In the genomic region with DNA sequence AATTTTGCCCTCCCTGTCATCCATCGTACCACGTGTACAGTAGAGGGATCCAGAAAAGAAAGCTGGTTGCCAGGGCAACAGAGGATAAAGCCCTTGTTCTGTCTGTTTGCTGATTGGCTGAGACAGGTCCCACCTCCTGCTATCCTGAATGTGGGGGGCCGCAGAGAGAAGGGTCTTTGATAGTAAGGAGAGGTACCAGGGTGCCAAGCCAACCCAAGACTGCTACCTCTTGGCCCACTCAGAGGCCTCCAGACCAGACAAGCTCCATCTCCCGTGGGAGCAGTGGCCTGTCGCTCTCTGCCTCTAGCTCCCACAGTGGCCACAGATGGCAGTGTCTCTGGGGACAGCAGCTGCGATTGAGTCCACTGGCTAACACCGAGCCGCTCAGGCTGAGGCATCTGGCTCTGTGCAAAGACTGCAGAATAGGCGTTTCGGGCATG, we compare ENCODE assay signal across 9 mouse cellular contexts. TPM values are rescaled to one million over a fixed set of nuclear protein-coding genes. Genes with fewer than 3 reads are reported as not detected.
DNase-seq lines count a peak whose midpoint lies in the region; ATAC-seq and TF ChIP-seq lines count a peak whose summit lies in the region.
"Had no signal": no experiment of that assay in that cellular context is flagged by ENCODE, and none has a peak within 500 bp of the region (broad histone marks: within the 10 kb centered on the region; RNA-seq: fewer than 3 reads in every experiment).

No protein-coding gene starts in this region.

- TF ChIP-seq CTCF in kidney, adult 2 months (conservative IDR thresholded peaks at IDR 0.05; ENCODE audit: insufficient read depth, insufficient read length, low read depth, low read length) = no peak

- no peaks in the 10 kb centered on the region; the same call in none of the 2 replicates for H3K4me1 ChIP-seq in hindbrain, embryonic 11.5 days (replicated peaks; ENCODE audit: control insufficient read depth, insufficient read depth, low read length)
- peaks cover 6% of the 10 kb centered on the region; the same call in 1 of the 2 replicates for H3K4me1 ChIP-seq in limb, embryonic 13.5 days
- H3K4me1 ChIP-seq in kidney, adult 2 months (ENCODE audit: control insufficient read depth, insufficient read depth, low read length) = no peaks in the 10 kb centered on the region

- no peaks in the 10 kb centered on the region for H3K27me3 ChIP-seq in hindbrain, embryonic 11.5 days (ENCODE audit: control insufficient read depth, insufficient read depth, low read length)
- no peaks in the 10 kb centered on the region for H3K27me3 ChIP-seq in limb, embryonic 13.5 days
- H3K27me3 ChIP-seq in kidney, adult 2 months (replicated peaks; ENCODE audit: control insufficient read depth, insufficient read depth, low read length) = no peaks in the 10 kb centered on the region

- peak; percentile 84 for ATAC-seq in hindbrain, embryonic 11.5 days (ENCODE audit: low FRiP score)
- peak; percentile 19; the same call in 1 of the 2 replicates for ATAC-seq in limb, embryonic 13.5 days (ENCODE audit: low FRiP score, low read depth)

- H3K36me3 ChIP-seq in hindbrain, embryonic 11.5 days (ENCODE audit: control insufficient read depth, insufficient read depth, low read length) = no peaks in the 10 kb centered on the region
- no peaks in the 10 kb centered on the region for H3K36me3 ChIP-seq in limb, embryonic 13.5 days
- H3K36me3 ChIP-seq in kidney, adult 2 months (ENCODE audit: control insufficient read depth, insufficient read depth, low read length) = no peaks in the 10 kb centered on the region

- H3K4me2 ChIP-seq in hindbrain, embryonic 11.5 days (replicated peaks; ENCODE audit: low read depth, low read length) = peak overlapping the region; percentile 33
- no peak overlapping the region for H3K4me2 ChIP-seq in limb, embryonic 13.5 days (replicated peaks)

- peak overlapping the region; percentile 21 for H3K4me3 ChIP-seq in hindbrain, embryonic 11.5 days (ENCODE audit: low read depth, low read length)
- H3K4me3 ChIP-seq in limb, embryonic 13.5 days = no peak overlapping the region
- H3K4me3 ChIP-seq in kidney, adult 2 months (ENCODE audit: insufficient read depth, low read depth, low read length) = no peak overlapping the region

- peak overlapping the region; percentile 17; the same call in 1 of the 2 replicates for H3K27ac ChIP-seq in hindbrain, embryonic 11.5 days (ENCODE audit: low read depth, low read length)
- no peak overlapping the region for H3K27ac ChIP-seq in limb, embryonic 13.5 days
- H3K27ac ChIP-seq in kidney, adult 2 months (ENCODE audit: insufficient read depth, low read depth, low read length) = no peak overlapping the region

- WGBS in hindbrain, embryonic 11.5 days = 8% methylated on average over 10 of the region's 10 CpGs
- 18% methylated on average over 10 of the region's 10 CpGs for WGBS in limb, embryonic 13.5 days
- 32% methylated on average over 10 of the region's 10 CpGs for WGBS in kidney, adult 2 months

- peak; percentile 69 for DNase-seq in R1 (ENCODE audit: low read depth, low spot score)
- peak; percentile 71 to 76 for DNase-seq in cerebellum, postnatal 25 days
- peak; percentile 76 for DNase-seq in hindbrain, embryonic 11.5 days (ENCODE audit: low spot score)
- peak; percentile 83 for DNase-seq in right cerebral cortex, postnatal 25 days
- DNase-seq in kidney, adult 2 months = no peak
- no peak for DNase-seq in adrenal gland, adult 18-20 months (ENCODE audit: low spot score in 2 of 2)
- no peak for DNase-seq in spleen, postnatal 10 days (ENCODE audit: low spot score in 2 of 2)

- peak overlapping the region; percentile 49; the same call in 1 of the 2 replicates for H3K9ac ChIP-seq in hindbrain, embryonic 11.5 days (ENCODE audit: low read depth, low read length)
- no peak overlapping the region for H3K9ac ChIP-seq in limb, embryonic 13.5 days

- no peaks in the 10 kb centered on the region for H3K9me3 ChIP-seq in hindbrain, embryonic 11.5 days (ENCODE audit: control insufficient read depth, low read length)
- no peaks in the 10 kb centered on the region for H3K9me3 ChIP-seq in limb, embryonic 13.5 days

- TF ChIP-seq POLR2A in kidney, adult 2 months (IDR thresholded peaks at IDR 0.05; ENCODE audit: low read depth, low read length) = no peak

RNA-seq across cellular contexts. Expression of a gene that starts 3.8 kb away (rescaled TPM):
- polyA plus RNA-seq in hindbrain, embryonic 11.5 days (2014; fragmentation: Nextera tagmentation; extraction: Ambion mirVana) = 0.86 and 1.6 TPM in 2 replicates
- not detected in 2 replicates for polyA plus RNA-seq in limb, embryonic 13.5 days (2015; fragmentation: Nextera tagmentation; extraction: Ambion mirVana)
- 0.20 TPM in 1 of 2 replicates, not detected in the other for polyA plus RNA-seq in kidney, adult 2 months (2012; rRNA removed)
- under 1 TPM; 0.33 to 0.90 TPM for total RNA-seq in adrenal gland, adult 18-20 months (2021)
- polyA plus RNA-seq: limb, embryonic 11.5 days had no signal

RNA-seq across cellular contexts. Expression of a gene that starts 11.4 kb away (rescaled TPM):
- 76.2 and 78.1 TPM in 2 replicates for polyA plus RNA-seq in hindbrain, embryonic 11.5 days (2014; fragmentation: Nextera tagmentation; extraction: Ambion mirVana)
- polyA plus RNA-seq in limb, embryonic 13.5 days (2015; fragmentation: Nextera tagmentation; extraction: Ambion mirVana) = 62.5 and 62.6 TPM in 2 replicates
- 2.2 and 2.3 TPM in 2 replicates for polyA plus RNA-seq in kidney, adult 2 months (2012; rRNA removed)
- 1 to 10 TPM; 2.4 to 2.5 TPM for total RNA-seq in adrenal gland, adult 18-20 months (2021)

RNA-seq across cellular contexts. Expression of a gene that starts 18.7 kb away (rescaled TPM):
- polyA plus RNA-seq in hindbrain, embryonic 11.5 days (2014; fragmentation: Nextera tagmentation; extraction: Ambion mirVana) = 146 and 150 TPM in 2 replicates
- polyA plus RNA-seq in limb, embryonic 13.5 days (2015; fragmentation: Nextera tagmentation; extraction: Ambion mirVana) = 25.6 and 26.1 TPM in 2 replicates
- polyA plus RNA-seq in kidney, adult 2 months (2012; rRNA removed) = 0.47 and 0.90 TPM in 2 replicates
- 1 to 10 TPM; 3.4 to 3.8 TPM for total RNA-seq in adrenal gland, adult 18-20 months (2021)

RNA-seq across cellular contexts. Expression of a gene that starts 31.8 kb away (rescaled TPM):
- 0.35 and 0.62 TPM in 2 replicates for polyA plus RNA-seq in hindbrain, embryonic 11.5 days (2014; fragmentation: Nextera tagmentation; extraction: Ambion mirVana)
- polyA plus RNA-seq in limb, embryonic 13.5 days (2015; fragmentation: Nextera tagmentation; extraction: Ambion mirVana) = 0.13 and 0.15 TPM in 2 replicates
- polyA plus RNA-seq in kidney, adult 2 months (2012; rRNA removed) = 0.24 and 3.5 TPM in 2 replicates
- total RNA-seq in adrenal gland, adult 18-20 months (2021) = under 1 TPM; 0.16 to 0.17 TPM
- polyA plus RNA-seq: limb, embryonic 11.5 days had no signal

RNA-seq across cellular contexts. Expression of a gene that starts 42.8 kb away (rescaled TPM):
- 0.12 TPM in 1 of 2 replicates, not detected in the other for polyA plus RNA-seq in hindbrain, embryonic 11.5 days (2014; fragmentation: Nextera tagmentation; extraction: Ambion mirVana)
- not detected in 2 replicates for polyA plus RNA-seq in limb, embryonic 13.5 days (2015; fragmentation: Nextera tagmentation; extraction: Ambion mirVana)
- polyA plus RNA-seq in kidney, adult 2 months (2012; rRNA removed) = 0.08 TPM in 1 of 2 replicates, not detected in the other
- total RNA-seq in adrenal gland, adult 18-20 months (2021) = not detected

Comparison
In these comparisons a context has a peak if more than half of its experiments do, and no peak if none do; other contexts are left out.
1. DNase-seq: peak in R1 (single experiment), cerebellum, postnatal 25 days (2 of 2), hindbrain, embryonic 11.5 days (single experiment) and right cerebral cortex, postnatal 25 days (single experiment); none in kidney, adult 2 months (single experiment), adrenal gland, adult 18-20 months (0 of 2) and spleen, postnatal 10 days (0 of 2).
2. RNA of a gene that starts 11.4 kb away (polyA plus RNA-seq): 76.2 to 78.1 TPM in hindbrain, embryonic 11.5 days and 62.5 to 62.6 TPM in limb, embryonic 13.5 days; 2.2 to 2.3 TPM in kidney, adult 2 months; every median in the first group is over 10 times any median in the second.
3. RNA of a gene that starts 18.7 kb away (polyA plus RNA-seq): 146 to 150 TPM in hindbrain, embryonic 11.5 days and 25.6 to 26.1 TPM in limb, embryonic 13.5 days; 0.47 to 0.90 TPM in kidney, adult 2 months; every median in the first group is over 10 times any median in the second.